In genomic region chr4:138069371-138069770, GRCm38 (mm10) we compare ENCODE assay signal across 11 mouse cellular contexts.
"Had no signal": no experiment of that assay in that cellular context is flagged by ENCODE, and none has a peak within 500 bp of the region (broad histone marks: within the 10 kb centered on the region; RNA-seq: fewer than 3 reads in every experiment).

No protein-coding gene starts in this region.

- H3K27me3 ChIP-seq: kidney, embryonic 15.5 days; liver, embryonic 15.5 days; neural tube, embryonic 15.5 days had no signal

- H3K9me3 ChIP-seq: kidney, embryonic 15.5 days; limb, embryonic 10.5 days; liver, embryonic 15.5 days; midbrain, embryonic 10.5 days; neural tube, embryonic 15.5 days had no signal

- H3K9ac ChIP-seq: kidney, embryonic 15.5 days; liver, embryonic 15.5 days; neural tube, embryonic 15.5 days had no signal

- H3K4me2 ChIP-seq: kidney, embryonic 15.5 days; liver, embryonic 11.5 days; liver, embryonic 15.5 days; neural tube, embryonic 15.5 days had no signal

- H3K27ac ChIP-seq: kidney, embryonic 15.5 days; limb, embryonic 10.5 days; liver, embryonic 15.5 days; midbrain, embryonic 10.5 days; neural tube, embryonic 15.5 days had no signal

- H3K4me1 ChIP-seq: limb, embryonic 10.5 days; midbrain, embryonic 10.5 days had no signal

- DNase-seq: lung, adult 2 months; spleen, adult 18-20 months; thymus, adult 18-20 months; thymus, postnatal 14 days had no signal

- H3K4me3 ChIP-seq: kidney, embryonic 15.5 days; limb, embryonic 10.5 days; liver, embryonic 15.5 days; midbrain, embryonic 10.5 days; myocyte; neural tube, embryonic 15.5 days had no signal
